Mouse (Mus musculus) neural tube, embryonic 12.5 days (tissue): Measurements from ENCODE around the gene Phf5a. TPM values are rescaled to one million over a fixed set of nuclear protein-coding genes. Genes with fewer than 3 reads are reported as not detected.
"Not testable (repeated sequence)": the region's sequence is repeated elsewhere in the genome, so short reads cannot be mapped to it uniquely, and the experiment has no call there.

ENCODE experiments used
- ATAC-seq: fragments of 200-750 bp; cut with Nextera tagmentation; 2 replicates; pipeline ENCODE4 v1.8.0; 2017; ENCODE audit warnings: low read depth, mild to moderate bottlenecking, moderate TSS enrichment, moderate library complexity; ENCODE audit not compliant: low FRiP score
- H3K27ac ChIP-seq: fragments of 300-500 bp; sonication (generic); 2 replicates; pipeline ENCODE4 v1.5.1; 2016
- H3K27me3 ChIP-seq: fragments of 300-500 bp; sonication (generic); replicated peaks from 2 replicates; pipeline ENCODE4 v1.6.1; 2016; ENCODE audit warnings: mild to moderate bottlenecking
- H3K36me3 ChIP-seq: fragments of 300-500 bp; sonication (generic); 2 replicates; pipeline ENCODE4 v1.6.1; 2016; ENCODE audit warnings: mild to moderate bottlenecking
- H3K4me1 ChIP-seq: fragments of 300-500 bp; sonication (generic); 2 replicates; pipeline ENCODE4 v1.6.1; 2016
- H3K4me2 ChIP-seq: fragments of 300-500 bp; sonication (generic); replicated peaks from 2 replicates; pipeline ENCODE4 v1.6.1; 2016; ENCODE audit warnings: mild to moderate bottlenecking
- H3K4me3 ChIP-seq: fragments of 300-500 bp; sonication (generic); 2 replicates; pipeline ENCODE4 v1.5.1; 2016
- H3K9ac ChIP-seq: fragments of 300-500 bp; sonication (generic); 2 replicates; pipeline ENCODE4 v1.6.1; 2016; ENCODE audit warnings: mild to moderate bottlenecking
- H3K9me3 ChIP-seq: fragments of 300-500 bp; sonication (generic); 2 replicates; pipeline ENCODE4 v1.6.1; 2016; ENCODE audit warnings: mild to moderate bottlenecking
- WGBS: fragments of 180-500 bp; shearing (Covaris S2); methylation state at CpG from one replicate; pipeline ENCODE4 v1.1.7; 2016; 5-methylcytosine and 5-hydroxymethylcytosine counted together
- polyA plus RNA-seq: library from polyadenylated mRNA; unstranded; fragments of >200 nt; fragmentation: Nextera tagmentation; extraction: Ambion mirVana; gene quantifications from 2 replicates; pipeline ENCODE4 v1.2.1, GENCODE M21; 2016

Phf5a gene
- polyA plus RNA-seq, result 123 and 126 TPM in 2 replicates

- peak within 1 kb of the TSS; percentile 91 for H3K27ac ChIP-seq
- H3K9me3 ChIP-seq, result no peaks in the 10 kb centered on the region
- peak within 1 kb of the TSS; percentile 96 for H3K4me3 ChIP-seq
- no peaks in the 10 kb centered on the region for H3K27me3 ChIP-seq
- ATAC-seq, result peak; percentile 86
- peak within 1 kb of the TSS; percentile 80 for H3K4me2 ChIP-seq
- peak within 1 kb of the TSS; percentile 84 for H3K9ac ChIP-seq
- WGBS, result under 1% methylated on average over 30 of the region's 30 CpGs
- H3K36me3 ChIP-seq, result peaks cover 38% of the 10 kb centered on the region
- H3K4me1 ChIP-seq, result peaks cover 11% of the 10 kb centered on the region
Observed at GRCm38 (mm10) chr15:81871604-81872261, at the start of gene Phf5a. Gene Phf5a (minus strand): TSS chr15:81871911.

GRCm38 (mm10) chr15:81921255-81921654 lies 49.5 kb upstream of the Phf5a start:
- Histone ChIP-seq H3K9me3 (no peaks in the 10 kb centered on the region), H3K9ac (no peak overlapping the region), H3K4me1 (peaks cover 21% of the 10 kb centered on the region), H3K4me2 (no peak overlapping the region), H3K4me3 (no peak overlapping the region), H3K36me3 (peaks cover 12% of the 10 kb centered on the region), H3K27ac (no peak overlapping the region), H3K27me3 (no peaks in the 10 kb centered on the region)
- no peak for ATAC-seq
- 65% methylated on average over 5 of the region's 5 CpGs for WGBS

- Histone ChIP-seq H3K4me3 (no peak overlapping the region), H3K36me3 (peaks cover 17% of the 10 kb centered on the region), H3K4me1 (peaks cover 21% of the 10 kb centered on the region), H3K27me3 (no peaks in the 10 kb centered on the region), H3K9ac (no peak overlapping the region), H3K27ac (no peak overlapping the region), H3K4me2 (no peak overlapping the region), H3K9me3 (no peaks in the 10 kb centered on the region)
- ATAC-seq, result no peak
- 86% methylated on average over 10 of the region's 10 CpGs for WGBS
Observed at GRCm38 (mm10) chr15:81920546-81921217, 49.0 kb upstream of the Phf5a start.

- peaks cover 6% of the 10 kb centered on the region; the same call in 1 of the 2 replicates for H3K4me1 ChIP-seq
- peaks cover 32% of the 10 kb centered on the region for H3K36me3 ChIP-seq
- H3K9ac ChIP-seq, result no peak overlapping the region
- H3K9me3 ChIP-seq, result no peaks in the 10 kb centered on the region
- H3K27me3 ChIP-seq, result no peaks in the 10 kb centered on the region
- ATAC-seq, result no peak
- H3K4me3 ChIP-seq, result no peak overlapping the region
- 90% methylated on average over 5 of the region's 5 CpGs for WGBS
- no peak overlapping the region for H3K4me2 ChIP-seq
- no peak overlapping the region for H3K27ac ChIP-seq
Observed at GRCm38 (mm10) chr15:81919062-81919461, 47.4 kb upstream of the Phf5a start.

- no peak for ATAC-seq
- H3K9ac ChIP-seq, result no peak overlapping the region
Observed at GRCm38 (mm10) chr15:81917621-81918463, 46.1 kb upstream of the Phf5a start.

GRCm38 (mm10) chr15:81917201-81917600 lies 45.5 kb upstream of the Phf5a start:
- ATAC-seq, result no peak
- Histone ChIP-seq H3K27ac (no peak overlapping the region), H3K9ac (no peak overlapping the region), H3K4me2 (no peak overlapping the region), H3K27me3 (no peaks in the 10 kb centered on the region), H3K36me3 (peaks cover 51% of the 10 kb centered on the region), H3K9me3 (no peaks in the 10 kb centered on the region), H3K4me3 (no peak overlapping the region), H3K4me1 (peaks cover 3% of the 10 kb centered on the region; the same call in 1 of the 2 replicates)
- 93% methylated on average over 12 of the region's 12 CpGs for WGBS

More at GRCm38 (mm10) chr15:81917621-81918463, 46.1 kb upstream of the Phf5a start:
- H3K36me3 ChIP-seq, result peaks cover 45% of the 10 kb centered on the region
- H3K4me1 ChIP-seq, result peaks cover 3% of the 10 kb centered on the region; the same call in 1 of the 2 replicates
- H3K4me2 ChIP-seq, result no peak overlapping the region
- no peaks in the 10 kb centered on the region for H3K27me3 ChIP-seq
- no peaks in the 10 kb centered on the region for H3K9me3 ChIP-seq
- 55% methylated on average over 6 of the region's 6 CpGs for WGBS
- no peak overlapping the region for H3K4me3 ChIP-seq
- no peak overlapping the region for H3K27ac ChIP-seq

GRCm38 (mm10) chr15:81915663-81916062 lies 44.0 kb upstream of the Phf5a start:
- Histone ChIP-seq H3K36me3 (peaks cover 63% of the 10 kb centered on the region), H3K9ac (no peak overlapping the region), H3K27ac (no peak overlapping the region), H3K4me3 (no peak overlapping the region), H3K27me3 (no peaks in the 10 kb centered on the region), H3K4me1 (no peaks in the 10 kb centered on the region), H3K9me3 (no peaks in the 10 kb centered on the region), H3K4me2 (no peak overlapping the region)
- no peak for ATAC-seq
- 87% methylated on average over 5 of the region's 5 CpGs for WGBS

GRCm38 (mm10) chr15:81914668-81915067 lies 43.0 kb upstream of the Phf5a start:
- 91% methylated on average over 5 of the region's 5 CpGs for WGBS
- H3K4me2 ChIP-seq, result no peak overlapping the region
- no peaks in the 10 kb centered on the region for H3K4me1 ChIP-seq
- no peak overlapping the region for H3K4me3 ChIP-seq
- no peak overlapping the region for H3K9ac ChIP-seq
- no peaks in the 10 kb centered on the region for H3K27me3 ChIP-seq
- no peak for ATAC-seq
- H3K9me3 ChIP-seq, result no peaks in the 10 kb centered on the region
- H3K36me3 ChIP-seq, result peaks cover 73% of the 10 kb centered on the region
- H3K27ac ChIP-seq, result no peak overlapping the region

- H3K9me3 ChIP-seq, result no peaks in the 10 kb centered on the region
- WGBS, result 83% methylated on average over 2 of the region's 2 CpGs
- no peak overlapping the region for H3K9ac ChIP-seq
- H3K27ac ChIP-seq, result no peak overlapping the region
- H3K4me2 ChIP-seq, result no peak overlapping the region
- H3K4me1 ChIP-seq, result no peaks in the 10 kb centered on the region
- peaks cover 91% of the 10 kb centered on the region for H3K36me3 ChIP-seq
- H3K27me3 ChIP-seq, result no peaks in the 10 kb centered on the region
- H3K4me3 ChIP-seq, result no peak overlapping the region
- ATAC-seq, result no peak
Observed at GRCm38 (mm10) chr15:81912498-81912897, 40.8 kb upstream of the Phf5a start.

GRCm38 (mm10) chr15:81908767-81909166 lies 37.1 kb upstream of the Phf5a start:
- peaks cover 95% of the 10 kb centered on the region for H3K36me3 ChIP-seq

GRCm38 (mm10) chr15:81907953-81908352 lies 36.2 kb upstream of the Phf5a start:
- no peak for ATAC-seq
- WGBS, result 96% methylated on average over 8 of the region's 8 CpGs
- H3K9me3 ChIP-seq, result no peaks in the 10 kb centered on the region
- H3K9ac ChIP-seq, result no peak overlapping the region
- no peak overlapping the region for H3K4me3 ChIP-seq
- no peaks in the 10 kb centered on the region for H3K27me3 ChIP-seq
- no peak overlapping the region for H3K27ac ChIP-seq
- H3K4me1 ChIP-seq, result no peaks in the 10 kb centered on the region
- no peak overlapping the region for H3K4me2 ChIP-seq
- H3K36me3 ChIP-seq, result peaks cover 95% of the 10 kb centered on the region

More at GRCm38 (mm10) chr15:81908767-81909166, 37.1 kb upstream of the Phf5a start:
- not testable (repeated sequence) for H3K9me3 ChIP-seq, H3K4me3 ChIP-seq, H3K9ac ChIP-seq, H3K4me1 ChIP-seq, H3K27me3 ChIP-seq, H3K4me2 ChIP-seq, ATAC-seq, H3K27ac ChIP-seq
- 91% methylated on average over 4 of the region's 4 CpGs for WGBS

GRCm38 (mm10) chr15:81904939-81905338 lies 33.2 kb upstream of the Phf5a start:
- peaks cover 93% of the 10 kb centered on the region for H3K36me3 ChIP-seq
- no peak for ATAC-seq
- H3K27me3 ChIP-seq, result no peaks in the 10 kb centered on the region
- no peak overlapping the region for H3K4me3 ChIP-seq
- no peak overlapping the region for H3K9ac ChIP-seq
- H3K4me1 ChIP-seq, result no peaks in the 10 kb centered on the region
- 47% methylated on average over 2 of the region's 2 CpGs for WGBS
- no peak overlapping the region for H3K27ac ChIP-seq
- no peak overlapping the region for H3K4me2 ChIP-seq
- H3K9me3 ChIP-seq, result no peaks in the 10 kb centered on the region
